Mouse (Mus musculus): ENCODE results near the gene Tpm1. TPM values are rescaled to one million over a fixed set of nuclear protein-coding genes. Genes with fewer than 3 reads are reported as not detected.

Gene Tpm1
- polyA plus RNA-seq (2012; rRNA removed): 420 and 643 TPM in 2 replicates
- polyA plus RNA-seq (2014; fragmentation: Nextera tagmentation; extraction: Ambion mirVana): 724 and 728 TPM in 2 replicates

DNA sequence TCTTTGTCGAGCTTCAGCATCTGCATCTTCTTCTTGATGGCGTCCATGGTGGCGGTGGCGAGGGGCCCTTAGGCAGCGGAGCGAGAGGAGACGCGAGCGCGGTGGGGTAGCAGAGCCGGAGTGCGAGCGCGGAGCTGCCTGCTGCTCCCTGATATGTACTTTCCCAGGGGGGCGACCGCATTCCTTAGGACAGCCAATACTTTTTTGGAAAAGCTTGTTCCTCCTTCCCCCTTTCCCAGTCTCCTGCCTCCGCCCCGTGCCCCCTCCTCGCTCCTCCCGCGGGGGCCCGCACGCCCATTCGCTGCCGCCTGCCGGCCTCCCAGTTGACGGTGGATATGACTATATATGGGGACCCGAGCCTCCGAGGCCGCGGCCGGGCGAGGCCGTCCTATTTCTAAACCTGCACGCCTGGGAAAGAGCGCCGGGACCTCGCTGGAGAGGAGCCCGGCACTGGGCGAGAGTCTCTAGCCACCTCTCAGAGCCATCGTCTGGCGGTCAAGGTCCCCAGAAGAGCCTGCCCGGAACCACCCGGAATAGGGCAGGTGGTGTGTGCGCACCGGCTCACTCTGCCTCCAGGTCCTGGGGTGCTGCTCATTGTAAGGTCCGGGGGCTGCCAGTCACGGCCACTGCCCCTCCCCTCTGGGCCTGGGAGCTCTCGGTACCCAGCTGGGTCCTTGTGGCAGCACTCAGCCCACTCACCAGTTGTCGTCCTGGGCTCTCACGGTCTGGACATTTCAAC, at the start of gene Tpm1:
Tpm1 (minus strand) TSS at position 321 of the 739 bp plus-strand sequence.
- peaks cover 7% of the 10 kb centered on the region; the same call in 1 of the 2 replicates for H3K27me3 ChIP-seq (ENCODE audit: control insufficient read depth, insufficient read depth, low read length)
- H3K4me1 ChIP-seq (ENCODE audit: control insufficient read depth, insufficient read depth, low read length): peaks cover 32% of the 10 kb centered on the region
- peak; percentile 86 for ATAC-seq (ENCODE audit: low FRiP score, low read depth)
- peak; percentile 88 for DNase-seq (ENCODE audit: low spot score)
- WGBS: 1% methylated on average over 45 of the region's 51 CpGs
- peak within 1 kb of the TSS; percentile 85 for H3K9ac ChIP-seq (ENCODE audit: low read depth, low read length, severe bottlenecking)
- no peaks in the 10 kb centered on the region for H3K9me3 ChIP-seq (ENCODE audit: control insufficient read depth, low read length)
- peak within 1 kb of the TSS; percentile 85 for H3K27ac ChIP-seq (replicated peaks; ENCODE audit: low read depth, low read length)
- H3K36me3 ChIP-seq (ENCODE audit: control insufficient read depth, insufficient read depth, low read length): no peaks in the 10 kb centered on the region
- peak within 1 kb of the TSS; percentile 69 for H3K4me3 ChIP-seq (replicated peaks; ENCODE audit: low read length)
- TF ChIP-seq POLR2A (IDR thresholded peaks at IDR 0.05; ENCODE audit: borderline replicate concordance, extremely low read depth, insufficient read depth, insufficient read length): peak; percentile 97; the same call in 1 of the 2 replicates
- H3K4me2 ChIP-seq (replicated peaks; ENCODE audit: low read depth, low read length, severe bottlenecking): peak within 1 kb of the TSS; percentile 62

DNA sequence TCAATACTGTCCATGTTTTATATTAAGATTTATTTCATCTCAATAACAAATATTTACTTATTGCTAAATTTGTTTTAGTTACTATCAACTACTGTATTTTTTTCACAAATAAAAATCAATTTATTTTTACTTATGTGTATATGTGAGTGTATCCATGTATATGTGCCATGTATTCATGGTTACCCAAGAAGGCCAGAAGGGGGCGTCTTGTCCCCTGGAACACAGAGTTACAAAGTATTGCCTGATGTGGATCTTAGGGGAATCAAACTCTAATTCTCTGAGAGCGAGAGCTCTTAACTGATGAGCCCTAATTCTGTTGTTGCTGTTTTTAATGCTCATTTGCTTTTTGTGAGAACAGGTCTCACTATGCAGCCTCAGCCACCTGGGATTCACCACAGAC, 45.2 kb upstream of the Tpm1 start:
- no peak for DNase-seq (ENCODE audit: low spot score)
- 92% methylated on average over 2 of the region's 2 CpGs for WGBS

DNA sequence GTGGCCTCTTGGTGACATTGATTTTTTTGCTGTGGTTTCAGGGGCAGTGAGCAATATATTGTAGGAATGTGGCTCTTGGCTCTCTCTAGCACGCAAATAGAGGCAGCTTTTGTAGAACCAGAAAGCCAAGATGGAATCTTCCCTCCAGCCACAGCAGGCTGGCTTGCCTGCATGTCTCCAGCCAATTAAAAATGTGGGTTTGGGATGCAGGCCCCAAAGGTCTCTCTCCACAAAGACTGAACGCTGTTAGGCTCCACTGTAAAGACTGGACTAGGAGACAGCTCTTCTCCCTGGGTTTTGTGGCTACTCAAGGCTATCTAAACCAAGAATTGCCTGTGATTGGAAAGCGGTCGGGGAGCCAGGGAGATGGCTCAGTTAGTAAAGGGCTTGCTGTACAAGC, 43.0 kb upstream of the Tpm1 start:
- Histone ChIP-seq H3K4me1 (ENCODE audit: control insufficient read depth, insufficient read depth, low read length) (peaks cover 27% of the 10 kb centered on the region), H3K4me2 (replicated peaks; ENCODE audit: low read depth, low read length, severe bottlenecking) (no peak overlapping the region), H3K9ac (ENCODE audit: low read depth, low read length, severe bottlenecking) (no peak overlapping the region), H3K9me3 (ENCODE audit: control insufficient read depth, low read length) (no peaks in the 10 kb centered on the region), H3K36me3 (ENCODE audit: control insufficient read depth, insufficient read depth, low read length) (no peaks in the 10 kb centered on the region), H3K27ac (replicated peaks; ENCODE audit: low read depth, low read length) (peak overlapping the region; percentile 40; the same call in 1 of the 2 replicates), H3K4me3 (replicated peaks; ENCODE audit: low read length) (no peak overlapping the region), H3K27me3 (ENCODE audit: control insufficient read depth, insufficient read depth, low read length) (no peaks in the 10 kb centered on the region)
- DNase-seq (ENCODE audit: low spot score) (peak; percentile 28), ATAC-seq (ENCODE audit: low FRiP score, low read depth) (no peak)
- TF ChIP-seq POLR2A (IDR thresholded peaks at IDR 0.05; ENCODE audit: borderline replicate concordance, extremely low read depth, insufficient read depth, insufficient read length): no peak
- 61% methylated on average over 4 of the region's 4 CpGs for WGBS

More for the DNA sequence above, 45.2 kb upstream of the Tpm1 start:
- Histone ChIP-seq H3K27ac (replicated peaks; ENCODE audit: low read depth, low read length) (no peak overlapping the region), H3K4me1 (ENCODE audit: control insufficient read depth, insufficient read depth, low read length) (peaks cover 27% of the 10 kb centered on the region), H3K4me2 (replicated peaks; ENCODE audit: low read depth, low read length, severe bottlenecking) (no peak overlapping the region), H3K9me3 (ENCODE audit: control insufficient read depth, low read length) (no peaks in the 10 kb centered on the region), H3K9ac (ENCODE audit: low read depth, low read length, severe bottlenecking) (no peak overlapping the region), H3K4me3 (replicated peaks; ENCODE audit: low read length) (no peak overlapping the region), H3K36me3 (ENCODE audit: control insufficient read depth, insufficient read depth, low read length) (no peaks in the 10 kb centered on the region), H3K27me3 (ENCODE audit: control insufficient read depth, insufficient read depth, low read length) (no peaks in the 10 kb centered on the region)
- ATAC-seq (ENCODE audit: low FRiP score, low read depth): no peak
- no peak for TF ChIP-seq POLR2A (IDR thresholded peaks at IDR 0.05; ENCODE audit: borderline replicate concordance, extremely low read depth, insufficient read depth, insufficient read length)

GRCm38 (mm10) chr9:67091598-67091997, 42.4 kb upstream of the Tpm1 start:
- Histone ChIP-seq H3K9me3 (ENCODE audit: control insufficient read depth, low read length) (no peaks in the 10 kb centered on the region), H3K9ac (ENCODE audit: low read depth, low read length, severe bottlenecking) (no peak overlapping the region), H3K4me3 (replicated peaks; ENCODE audit: low read length) (no peak overlapping the region), H3K36me3 (ENCODE audit: control insufficient read depth, insufficient read depth, low read length) (no peaks in the 10 kb centered on the region), H3K27ac (replicated peaks; ENCODE audit: low read depth, low read length) (no peak overlapping the region), H3K4me1 (ENCODE audit: control insufficient read depth, insufficient read depth, low read length) (peaks cover 27% of the 10 kb centered on the region), H3K27me3 (ENCODE audit: control insufficient read depth, insufficient read depth, low read length) (no peaks in the 10 kb centered on the region), H3K4me2 (replicated peaks; ENCODE audit: low read depth, low read length, severe bottlenecking) (no peak overlapping the region)
- WGBS: 32% methylated on average over 7 of the region's 7 CpGs
- DNase-seq (ENCODE audit: low spot score) (no peak), ATAC-seq (ENCODE audit: low FRiP score, low read depth) (no peak)
- no peak for TF ChIP-seq POLR2A (IDR thresholded peaks at IDR 0.05; ENCODE audit: borderline replicate concordance, extremely low read depth, insufficient read depth, insufficient read length)

GRCm38 (mm10) chr9:67091151-67091550, 41.9 kb upstream of the Tpm1 start:
- Histone ChIP-seq H3K4me3 (replicated peaks; ENCODE audit: low read length) (no peak overlapping the region), H3K27ac (replicated peaks; ENCODE audit: low read depth, low read length) (no peak overlapping the region), H3K9ac (ENCODE audit: low read depth, low read length, severe bottlenecking) (no peak overlapping the region), H3K27me3 (ENCODE audit: control insufficient read depth, insufficient read depth, low read length) (no peaks in the 10 kb centered on the region), H3K4me1 (ENCODE audit: control insufficient read depth, insufficient read depth, low read length) (peaks cover 27% of the 10 kb centered on the region), H3K9me3 (ENCODE audit: control insufficient read depth, low read length) (no peaks in the 10 kb centered on the region), H3K4me2 (replicated peaks; ENCODE audit: low read depth, low read length, severe bottlenecking) (no peak overlapping the region), H3K36me3 (ENCODE audit: control insufficient read depth, insufficient read depth, low read length) (no peaks in the 10 kb centered on the region)
- TF ChIP-seq POLR2A (IDR thresholded peaks at IDR 0.05; ENCODE audit: borderline replicate concordance, extremely low read depth, insufficient read depth, insufficient read length): no peak
- WGBS: 90% methylated on average over 11 of the region's 11 CpGs
- DNase-seq (ENCODE audit: low spot score) (no peak), ATAC-seq (ENCODE audit: low FRiP score, low read depth) (no peak)

Measured in limb, embryonic 14.5 days (tissue).